Mouse (Mus musculus) liver, embryonic 14.5 days (tissue): Measurements from ENCODE around the gene Fubp1. TPM values are rescaled to one million over a fixed set of nuclear protein-coding genes. Genes with fewer than 3 reads are reported as not detected.
A peak's percentile ranks its signal among the peaks of the same experiment; 100 is the strongest.

Source experiments
- ATAC-seq: fragments of 200-750 bp; cut with Nextera tagmentation; 2 replicates; pipeline ENCODE4 v1.8.0; 2017; ENCODE audit warnings: moderate number of reproducible peaks, mild to moderate bottlenecking, moderate library complexity; ENCODE audit not compliant: insufficient read depth
- DNase-seq, 3 experiments: peaks; one replicate each; pipeline ENCODE4 v3.0.0-alpha.2; 2012 to 2013; ENCODE audit warnings: low read depth in 3 of 3, low spot score in 3 of 3
- H3K27ac ChIP-seq: fragments of 300-500 bp; sonication (generic); 2 replicates; pipeline ENCODE4 v1.5.1; 2014; ENCODE audit warnings: moderate library complexity, mild to moderate bottlenecking, control low read depth, inconsistent platforms
- H3K27me3 ChIP-seq: fragments of 300-500 bp; sonication (generic); 2 replicates; pipeline ENCODE4 v1.6.1; 2014; ENCODE audit warnings: mild to moderate bottlenecking, low read length, moderate library complexity; ENCODE audit not compliant: control insufficient read depth, insufficient read depth
- H3K36me3 ChIP-seq: fragments of 300-500 bp; sonication (generic); replicated peaks from 2 replicates; pipeline ENCODE4 v1.6.1; 2014; ENCODE audit warnings: low read depth; ENCODE audit not compliant: control insufficient read depth, insufficient read depth
- H3K4me1 ChIP-seq, 2 experiments: fragments of 200-500 bp in 1 of 2; fragments of 300-500 bp in 1 of 2; sonication (generic) in 1 of 2; replicated peaks; 2 replicates each; pipeline ENCODE4 v1.6.1; 2012 to 2014; ENCODE audit warnings: antibody characterized with exemption in 1 of 2, inconsistent platforms in 1 of 2, low read length in 1 of 2; ENCODE audit not compliant: control insufficient read depth in 2 of 2, insufficient read depth in 2 of 2
- H3K4me2 ChIP-seq: fragments of 300-500 bp; sonication (generic); 2 replicates; pipeline ENCODE4 v1.6.1; 2014; ENCODE audit warnings: low read depth, mild to moderate bottlenecking, control low read depth, moderate library complexity
- H3K4me3 ChIP-seq, 2 experiments: fragments of 200-500 bp in 1 of 2; fragments of 300-500 bp in 1 of 2; sonication (generic) in 1 of 2; 2 replicates each; pipeline ENCODE4 v1.5.1; 2012 to 2014; ENCODE audit warnings: low read depth in 2 of 2, low read length in 2 of 2, mild to moderate bottlenecking in 2 of 2, control low read depth in 1 of 2, inconsistent platforms in 1 of 2, moderate library complexity in 1 of 2; ENCODE audit not compliant: insufficient read depth in 1 of 2
- H3K9ac ChIP-seq: fragments of 300-500 bp; sonication (generic); replicated peaks from 2 replicates; pipeline ENCODE4 v1.6.1; 2014; ENCODE audit warnings: mild to moderate bottlenecking, control low read depth, moderate library complexity
- H3K9me3 ChIP-seq: fragments of 300-500 bp; sonication (generic); 2 replicates; pipeline ENCODE4 v1.6.1; 2016; ENCODE audit warnings: low read length, mixed read lengths; ENCODE audit not compliant: control insufficient read depth
- CTCF ChIP-seq: IDR thresholded peaks from 2 replicates; pipeline ENCODE4 v1.5.1; 2016; ENCODE audit warnings: antibody characterized with exemption, low read depth, control low read depth
- EP300 ChIP-seq: IDR thresholded peaks from 2 replicates; pipeline ENCODE4 v1.6.1; 2016; ENCODE audit warnings: antibody characterized with exemption, low read depth
- WGBS: fragments of 180-500 bp; shearing (Covaris S2); extraction: QIAGEN DNeasy Blood & Tissue Kit; methylation state at CpG from one replicate; pipeline ENCODE4 v1.1.7; 2014; ENCODE audit not compliant: insufficient replicate concordance; 5-methylcytosine and 5-hydroxymethylcytosine counted together
- polyA plus RNA-seq, 2 experiments: library from polyadenylated mRNA; depleted of rRNA in 1 of 2; stranded (reverse) in 1 of 2; unstranded in 1 of 2; fragments of >200 nt; fragmentation: Nextera tagmentation in 1 of 2; extraction: Ambion mirVana in 1 of 2; gene quantifications; 2 replicates each; pipeline versions ENCODE4 v1.2.1 to v1.2.3; 2012 to 2014

The Fubp1 gene
- polyA plus RNA-seq, 2 experiments, result 50.8 to 64.6 TPM

- H3K36me3 ChIP-seq, result peaks cover 83% of the 10 kb centered on the region
- no peak overlapping the region for H3K4me3 ChIP-seq
- DNase-seq (no peak), ATAC-seq (no peak)
- no peak overlapping the region for H3K4me2 ChIP-seq
- H3K4me1 ChIP-seq, result peaks cover 0 to 6% of the 10 kb centered on the region in 2 experiments; a peak in 2 of 4 replicates
- no peaks in the 10 kb centered on the region for H3K27me3 ChIP-seq
- H3K27ac ChIP-seq, result no peak overlapping the region
- H3K9me3 ChIP-seq, result no peaks in the 10 kb centered on the region
- H3K9ac ChIP-seq, result no peak overlapping the region
- TF ChIP-seq EP300 (no peak), CTCF (no peak)
- 59% methylated on average over 7 of the region's 7 CpGs for WGBS
These were observed 18.6 kb downstream of the Fubp1 start for GRCm38 (mm10) chr3:152228843-152229242.

GRCm38 (mm10) chr3:152229271-152229670, 19.0 kb downstream of the Fubp1 start:
- no peak for TF ChIP-seq EP300
- TF ChIP-seq CTCF, result no peak
- no peak overlapping the region for H3K4me3 ChIP-seq
- H3K36me3 ChIP-seq, result peaks cover 79% of the 10 kb centered on the region
- no peak overlapping the region for H3K9ac ChIP-seq
- H3K27ac ChIP-seq, result no peak overlapping the region
- no peaks in the 10 kb centered on the region for H3K9me3 ChIP-seq
- DNase-seq (no peak), ATAC-seq (no peak)
- peaks cover 0 to 6% of the 10 kb centered on the region in 2 experiments; a peak in 2 of 4 replicates for H3K4me1 ChIP-seq
- 91% methylated on average over 5 of the region's 5 CpGs for WGBS
- H3K4me2 ChIP-seq, result no peak overlapping the region
- H3K27me3 ChIP-seq, result no peaks in the 10 kb centered on the region

- no peaks in the 10 kb centered on the region for H3K9me3 ChIP-seq
- H3K4me3 ChIP-seq, result no peak overlapping the region
- H3K36me3 ChIP-seq, result peaks cover 69% of the 10 kb centered on the region
- DNase-seq (peak in 1 of 3 experiments; percentile 43), ATAC-seq (peak; percentile 80)
- H3K9ac ChIP-seq, result no peak overlapping the region
- H3K4me2 ChIP-seq, result no peak overlapping the region
- peak; percentile 62 for TF ChIP-seq EP300
- no peak for TF ChIP-seq CTCF
- no peak overlapping the region for H3K27ac ChIP-seq
- peaks cover 0 to 6% of the 10 kb centered on the region in 2 experiments; a peak in 2 of 4 replicates for H3K4me1 ChIP-seq
- 55% methylated on average over 6 of the region's 6 CpGs for WGBS
- H3K27me3 ChIP-seq, result no peaks in the 10 kb centered on the region
These were observed 21.3 kb downstream of the Fubp1 start for GRCm38 (mm10) chr3:152231333-152232100.

- Histone ChIP-seq H3K27ac (no peak overlapping the region), H3K4me1 (peaks cover 0 to 6% of the 10 kb centered on the region in 2 experiments; a peak in 2 of 4 replicates), H3K9me3 (no peaks in the 10 kb centered on the region), H3K4me3 (no peak overlapping the region), H3K27me3 (no peaks in the 10 kb centered on the region), H3K9ac (no peak overlapping the region), H3K4me2 (no peak overlapping the region), H3K36me3 (peaks cover 52% of the 10 kb centered on the region)
- ATAC-seq (no peak), DNase-seq (no peak)
- 91% methylated on average over 1 of the region's 1 CpGs for WGBS
- TF ChIP-seq CTCF, result no peak
- no peak for TF ChIP-seq EP300
These were observed 25.0 kb downstream of the Fubp1 start for GRCm38 (mm10) chr3:152235238-152235637.

- no peak overlapping the region for H3K4me3 ChIP-seq
- WGBS, result 88% methylated on average over 1 of the region's 1 CpGs
These were observed 25.6 kb downstream of the Fubp1 start for GRCm38 (mm10) chr3:152235805-152236204.

More at GRCm38 (mm10) chr3:152235805-152236204, 25.6 kb downstream of the Fubp1 start:
- DNase-seq, result no peak
- Histone ChIP-seq H3K36me3 (peaks cover 50% of the 10 kb centered on the region), H3K4me2 (no peak overlapping the region), H3K4me1 (peaks cover 0 to 4% of the 10 kb centered on the region in 2 experiments; a peak in 1 of 4 replicates), H3K27ac (no peak overlapping the region), H3K9ac (no peak overlapping the region), H3K9me3 (no peaks in the 10 kb centered on the region), H3K27me3 (no peaks in the 10 kb centered on the region)
- no peak for TF ChIP-seq CTCF
- no peak for ATAC-seq
